Mouse (Mus musculus) testis, adult 2 months (tissue): Measurements from ENCODE around the gene Kcnab1.

ENCODE experiments used
- CTCF ChIP-seq: fragments of 200-500 bp; IDR thresholded peaks from 2 replicates; pipeline ENCODE4 v1.5.1; 2012; ENCODE audit warnings: low read depth, mild to moderate bottlenecking, inconsistent platforms, low read length, moderate library complexity; ENCODE audit not compliant: control insufficient read depth, insufficient read depth, insufficient replicate concordance
- POLR2A ChIP-seq: fragments of 200-500 bp; IDR thresholded peaks from 2 replicates; pipeline ENCODE4 v1.6.1; 2012; ENCODE audit warnings: low read depth, mild to moderate bottlenecking, inconsistent platforms, low read length, moderate library complexity; ENCODE audit not compliant: control insufficient read depth

DNA sequence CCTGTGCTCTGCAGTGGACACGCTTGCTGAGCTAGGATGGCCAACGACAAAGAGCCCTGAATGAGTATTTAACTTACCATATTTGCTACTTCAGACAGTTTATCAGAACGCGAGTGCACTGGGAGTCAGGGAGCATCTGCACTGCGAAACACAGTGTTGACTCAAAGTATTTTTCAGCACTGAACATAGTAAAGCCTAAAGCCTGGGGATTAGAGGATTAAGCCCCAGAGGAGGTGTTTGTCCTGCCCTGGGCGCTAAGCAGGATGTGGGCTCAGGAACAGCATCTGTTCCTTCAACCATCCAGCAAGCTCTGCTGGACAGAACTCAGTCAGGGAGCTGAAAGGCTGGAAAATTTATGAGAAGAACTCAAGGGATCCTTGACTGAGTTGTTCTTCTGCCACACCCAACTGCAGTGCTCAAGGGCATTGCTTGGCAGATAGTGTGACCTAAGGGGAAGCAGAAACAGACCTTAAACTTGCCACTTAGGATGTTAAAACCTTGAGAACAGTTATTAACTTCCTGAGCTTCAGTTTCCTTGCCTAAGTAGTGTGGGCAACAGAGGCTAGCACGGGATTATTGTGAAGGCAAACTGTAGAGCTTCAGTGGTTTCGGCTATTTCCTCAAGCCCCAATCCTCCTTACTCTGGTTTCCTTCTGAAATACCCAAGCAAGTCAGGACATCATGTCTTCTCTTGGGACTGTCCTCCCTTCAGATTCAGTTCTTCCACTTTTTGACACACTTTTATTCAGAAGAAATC is 94.4 kb downstream of the Kcnab1 start:
- TF ChIP-seq CTCF = no peak
- no peak for TF ChIP-seq POLR2A
